Mouse (Mus musculus) forelimb bud, embryonic 11.5 days (tissue): ENCODE measurements around the gene Oaf.

Experiments used
- DNase-seq: peaks from one replicate; pipeline ENCODE4 v3.0.0-alpha.2; 2012; ENCODE audit warnings: low read depth, low spot score

Gene Oaf

DNA sequence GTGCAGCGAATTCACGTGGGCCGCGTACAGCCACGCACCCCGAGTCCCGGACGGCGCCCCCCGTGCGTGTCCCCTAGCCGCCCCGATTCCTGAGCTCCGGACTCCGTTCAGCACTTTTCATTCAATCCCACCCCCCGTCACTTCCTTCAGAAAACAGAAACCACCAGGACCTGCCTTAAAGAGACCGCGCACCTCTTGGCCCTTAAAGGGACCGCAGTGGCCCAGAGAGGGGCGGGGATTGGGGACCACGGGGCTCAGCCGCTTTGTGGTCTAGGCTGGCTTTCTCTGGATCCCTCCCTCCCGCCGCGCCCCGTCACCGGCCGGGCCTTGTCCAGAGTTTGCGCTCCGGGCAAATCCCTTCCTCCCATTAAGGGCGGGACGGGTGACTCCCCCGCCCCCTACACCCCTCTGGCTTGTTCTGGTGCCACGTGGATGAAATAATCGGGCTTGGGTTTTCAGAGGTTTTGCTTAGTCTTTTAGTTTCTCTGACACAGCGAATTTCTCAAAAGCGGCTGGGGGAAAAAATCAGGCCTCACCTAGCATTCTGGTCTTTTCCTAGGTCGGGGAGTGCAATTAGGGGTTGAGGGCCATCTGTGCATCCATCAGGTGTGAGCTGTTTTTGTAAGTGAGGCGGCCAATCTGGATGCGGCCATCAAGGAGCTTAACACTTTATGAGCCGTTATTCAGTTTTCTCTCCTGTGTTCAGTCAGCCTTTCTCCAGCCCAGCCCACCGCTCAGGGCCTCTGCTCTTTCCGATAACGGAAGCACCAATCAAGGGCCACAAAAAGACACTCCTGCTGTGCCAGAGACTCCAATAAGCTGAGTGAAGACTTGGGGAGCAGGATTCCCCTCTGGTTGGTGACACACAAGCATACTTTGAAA lies at the start of gene Oaf:
Gene Oaf, minus strand, starts transcription at position 200 of the 882 bp plus-strand sequence.
- peak; percentile 93 for DNase-seq

DNA sequence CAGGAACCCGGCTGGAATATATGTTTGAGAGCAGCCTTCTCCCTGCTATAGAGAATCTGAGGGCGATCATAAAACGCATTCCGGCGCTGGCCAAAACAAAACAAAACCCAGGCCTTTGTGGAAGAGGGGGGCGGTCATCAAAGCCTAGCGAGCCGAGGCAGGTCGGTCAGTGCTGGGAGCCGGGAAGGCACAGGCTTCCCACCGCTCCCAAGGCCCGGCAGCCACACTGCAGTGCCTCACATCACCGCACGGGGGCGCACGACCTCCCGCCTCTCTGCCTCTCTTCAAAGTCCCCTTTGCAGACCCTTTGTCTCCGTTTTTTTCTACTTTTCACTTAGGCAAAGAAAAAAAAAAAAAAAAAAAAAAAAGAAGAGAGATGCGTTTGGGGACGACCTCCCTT lies 47.2 kb upstream of the Oaf start:
- peak; percentile 76 for DNase-seq

DNA sequence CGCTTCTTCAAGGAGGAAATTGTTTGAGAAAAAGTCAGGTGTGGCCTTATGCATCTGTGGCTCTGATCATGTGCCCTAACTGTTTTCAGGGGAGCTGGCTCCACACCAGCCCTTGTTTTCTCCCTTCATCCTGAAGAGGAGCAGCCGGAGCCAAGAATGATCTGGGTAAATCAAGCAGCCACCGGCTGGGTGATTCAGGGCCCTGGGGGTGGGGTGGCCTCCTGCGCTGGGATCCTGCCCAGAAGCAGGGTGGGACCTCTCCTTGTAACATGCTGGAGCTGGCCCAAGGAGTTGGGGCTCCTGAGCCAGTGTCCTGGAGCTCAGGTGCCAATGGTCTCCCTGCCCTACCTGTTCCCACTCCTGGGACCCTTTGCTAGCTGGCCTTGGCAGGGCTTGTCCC lies 45.6 kb upstream of the Oaf start:
- no peak for DNase-seq

GRCm38 (mm10) chr9:43284284-43284683 lies 44.6 kb upstream of the Oaf start:
- peak; percentile 94 for DNase-seq

DNA sequence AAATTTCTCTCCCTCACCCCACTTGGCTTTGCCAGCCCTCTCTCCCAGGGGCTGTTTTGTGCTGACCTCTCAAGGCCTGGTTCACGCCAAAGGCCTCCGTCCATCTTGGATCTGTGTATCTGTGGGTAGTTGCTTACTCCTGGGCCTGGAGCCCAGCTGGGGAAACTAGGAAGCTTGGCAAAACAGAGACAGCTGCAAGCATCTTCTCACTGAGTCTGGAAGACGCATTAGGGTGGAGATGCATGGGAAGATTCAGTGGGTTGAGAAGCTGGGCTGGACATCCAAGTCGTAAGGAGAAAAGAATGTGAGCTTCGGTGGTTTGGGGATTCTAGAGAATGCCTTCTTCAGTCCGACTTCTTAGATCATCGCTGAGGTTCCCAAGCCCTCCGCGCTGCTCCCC lies 34.0 kb upstream of the Oaf start:
- no peak for DNase-seq

- DNase-seq = no peak
Observed at GRCm38 (mm10) chr9:43271761-43272518, 32.2 kb upstream of the Oaf start.

GRCm38 (mm10) chr9:43270723-43271252 lies 31.1 kb upstream of the Oaf start:
- no peak for DNase-seq

DNA sequence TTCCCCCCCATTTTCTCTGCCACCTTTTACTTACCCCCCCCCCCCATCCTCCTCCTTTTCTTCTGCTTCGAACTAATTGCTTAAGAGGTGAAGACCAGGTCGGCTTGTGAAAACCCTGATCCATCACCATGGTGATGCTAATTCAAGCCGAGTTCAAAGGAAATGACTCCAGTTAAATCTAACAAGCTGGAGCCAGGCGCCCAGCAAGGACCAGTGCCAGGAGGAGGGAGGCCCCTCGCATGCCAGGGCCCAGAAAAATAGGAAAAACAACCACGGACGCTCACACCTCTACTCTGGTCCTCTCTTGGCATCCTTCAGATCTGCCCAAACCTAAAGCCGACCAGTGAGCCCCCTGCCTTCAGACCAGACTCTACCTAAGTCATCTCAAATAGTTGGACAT lies 29.5 kb upstream of the Oaf start:
- peak; percentile 76 for DNase-seq

DNA sequence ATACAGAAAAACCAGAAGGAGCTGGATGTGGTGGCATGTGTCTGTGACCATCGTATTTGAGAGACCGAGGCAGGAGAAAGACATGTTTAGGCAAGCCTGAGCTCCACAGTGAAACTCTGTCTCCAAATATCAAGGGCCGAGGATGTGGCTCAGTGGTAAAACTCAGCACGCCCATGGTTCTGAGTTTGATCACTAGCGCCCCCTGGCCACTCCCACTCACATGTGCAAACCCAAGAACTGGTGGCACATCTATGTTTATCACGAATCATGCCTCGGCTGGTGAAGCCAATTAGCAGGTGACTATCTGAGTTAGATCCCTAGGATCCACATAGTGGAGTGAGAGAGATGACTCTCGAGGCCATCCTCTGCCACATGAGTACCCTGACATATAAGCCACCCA lies 27.6 kb upstream of the Oaf start:
- DNase-seq = no peak

GRCm38 (mm10) chr9:43265194-43265593 lies 25.5 kb upstream of the Oaf start:
- no peak for DNase-seq

DNA sequence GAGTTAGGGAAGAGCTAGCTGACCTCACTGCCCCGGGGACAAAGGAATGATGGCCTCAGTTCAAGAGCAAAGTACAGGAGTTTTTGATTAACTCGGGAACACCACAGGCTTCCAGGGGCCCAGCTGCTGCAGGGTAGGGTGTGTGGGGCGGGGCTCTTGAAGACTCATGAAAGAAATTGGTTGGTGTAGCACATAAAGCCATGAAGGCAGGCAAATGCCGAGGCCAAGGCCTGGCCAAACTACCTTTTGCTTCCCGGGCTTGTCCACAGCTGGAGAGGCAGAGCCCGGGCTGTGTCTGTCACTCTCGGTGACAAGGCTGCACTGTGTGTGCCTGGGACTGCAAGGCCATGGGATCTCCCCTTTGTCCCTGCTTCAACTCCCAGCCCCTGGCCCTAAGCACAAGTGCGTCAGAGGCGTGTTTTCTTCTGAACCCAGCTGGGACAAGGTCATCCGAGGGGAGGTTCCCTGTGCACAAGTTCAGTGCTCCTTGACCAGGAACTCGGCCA lies 24.3 kb upstream of the Oaf start:
- DNase-seq = peak; percentile 76

- no peak for DNase-seq
Observed at GRCm38 (mm10) chr9:43262811-43263550, 23.3 kb upstream of the Oaf start.

- no peak for DNase-seq
Observed at GRCm38 (mm10) chr9:43262390-43262789, 22.7 kb upstream of the Oaf start.

- no peak for DNase-seq
Observed at GRCm38 (mm10) chr9:43261941-43262340, 22.2 kb upstream of the Oaf start.

DNA sequence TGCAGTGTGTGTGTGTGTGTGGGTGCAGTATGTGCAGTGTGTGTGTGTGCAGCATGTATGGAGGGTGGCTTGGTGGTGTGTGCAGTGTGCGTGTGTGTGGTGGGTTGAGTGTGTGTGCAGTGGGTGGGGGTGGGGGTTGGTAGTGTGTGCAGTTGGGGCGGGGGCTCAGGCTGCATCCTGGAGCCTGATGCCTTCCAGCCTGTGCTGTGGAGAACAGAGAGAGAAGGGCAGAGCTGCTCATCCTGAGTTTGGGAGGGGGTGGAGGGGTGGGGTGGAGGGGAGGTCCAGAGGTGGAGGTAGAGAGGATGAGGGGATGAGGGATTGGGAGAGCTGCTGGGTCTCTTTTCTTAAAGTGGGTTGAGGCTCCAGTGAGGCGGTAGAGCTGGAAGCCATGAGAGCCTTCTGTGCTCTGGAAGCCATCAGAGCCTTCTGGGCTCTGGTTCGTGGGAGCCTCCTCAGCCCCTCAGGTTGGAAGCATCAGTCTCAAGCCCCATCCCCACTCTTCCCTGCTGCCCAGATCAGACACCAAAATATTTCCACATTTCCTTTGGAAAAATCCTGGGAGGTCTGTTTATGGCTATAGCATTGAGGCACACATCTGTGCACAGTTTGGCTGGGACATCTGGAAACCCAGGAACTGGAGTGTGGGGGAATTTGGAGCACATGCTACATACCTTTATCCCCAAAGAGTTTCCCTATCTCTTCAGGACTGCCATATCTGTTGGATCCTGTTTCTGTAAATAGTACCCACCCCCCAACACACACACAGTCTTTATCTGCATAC lies 21.6 kb upstream of the Oaf start:
- DNase-seq = peak; percentile 77

DNA sequence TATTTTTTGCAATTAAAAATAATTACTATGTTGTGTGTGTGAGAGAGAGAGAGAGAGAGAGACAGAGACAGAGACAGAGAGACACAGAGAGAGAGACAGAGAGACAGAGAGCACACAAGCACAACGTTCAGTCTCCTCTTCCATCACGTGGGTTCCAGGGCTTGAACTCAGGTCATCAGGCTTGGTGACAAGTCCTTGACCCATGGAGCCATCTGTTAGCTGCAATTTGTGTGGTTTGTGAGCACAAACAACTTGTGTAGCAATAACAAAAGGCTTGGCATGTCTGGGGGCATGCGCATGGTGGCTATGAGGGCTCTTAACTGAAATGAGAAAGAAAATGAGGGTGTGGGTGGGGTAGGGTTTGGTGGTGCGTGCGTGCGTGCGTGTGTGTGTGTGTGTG lies 20.9 kb upstream of the Oaf start:
- DNase-seq = no peak

DNA sequence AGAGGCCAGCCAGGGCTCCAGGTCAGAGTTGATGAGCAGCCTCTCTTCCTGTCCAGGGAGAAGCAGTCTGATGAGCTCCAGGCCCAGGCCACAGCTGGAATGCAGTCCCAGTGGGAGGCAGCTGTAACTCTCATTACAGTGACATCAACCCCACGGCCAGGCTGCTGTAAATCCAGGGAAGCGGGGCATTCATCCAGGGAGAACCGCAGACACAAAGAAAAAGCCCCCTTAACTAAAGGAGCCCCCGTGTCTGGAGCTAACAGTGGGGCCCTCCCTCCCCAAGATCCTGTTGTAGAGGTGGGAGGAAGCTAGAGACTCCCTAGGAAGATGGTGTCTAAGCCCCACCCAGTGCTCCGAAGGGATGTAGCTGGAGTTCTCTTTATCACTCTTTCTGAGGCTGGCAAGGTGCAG lies 13.6 kb upstream of the Oaf start:
- DNase-seq = peak; percentile 87

- peak; percentile 93 for DNase-seq
Observed at GRCm38 (mm10) chr9:43252790-43253189, 13.1 kb upstream of the Oaf start.

GRCm38 (mm10) chr9:43251786-43252185 lies 12.1 kb upstream of the Oaf start:
- no peak for DNase-seq

GRCm38 (mm10) chr9:43246738-43247180 lies 7.0 kb upstream of the Oaf start:
- DNase-seq = no peak
